Mouse (Mus musculus): ENCODE measurements around the gene Fkbp11. TPM values are rescaled to one million over a fixed set of nuclear protein-coding genes. Genes with fewer than 3 reads are reported as not detected.
A peak's percentile ranks its signal among the peaks of the same experiment; 100 is the strongest.

Fkbp11 gene
- total and polyA plus RNA-seq, 2 experiments from 2014 or later, result 4.3 to 22.0 TPM

DNA sequence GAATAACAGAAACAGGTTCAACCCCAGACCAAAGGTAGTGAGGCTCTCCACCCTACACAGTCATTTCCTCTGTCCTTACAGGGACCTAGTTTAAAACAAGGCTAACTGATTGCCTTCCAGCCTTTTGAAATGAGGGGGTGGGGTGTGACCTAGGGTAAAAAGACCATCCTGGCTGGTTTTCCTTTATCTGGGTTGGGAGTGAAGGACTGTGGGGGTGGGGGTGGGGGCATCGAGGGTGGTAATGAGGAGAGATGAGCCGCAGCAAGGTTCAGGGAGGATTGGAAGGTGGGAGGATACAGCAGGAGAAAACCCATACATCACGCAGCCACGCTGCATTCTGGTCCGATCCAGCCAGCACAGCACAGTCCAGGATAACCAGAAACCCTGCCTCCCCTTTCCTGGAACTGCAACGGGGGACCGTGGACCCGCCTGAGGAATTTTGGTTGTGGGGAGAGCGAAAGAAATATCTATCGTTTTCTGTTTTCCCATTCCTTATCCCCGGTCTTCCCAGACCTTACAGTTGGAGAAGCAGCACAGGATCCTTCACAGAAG is 52.9 kb downstream of the Fkbp11 start:
- Histone ChIP-seq H3K9me3 (replicated peaks; ENCODE audit: control insufficient read depth, low read length) (no peaks in the 10 kb centered on the region), H3K27ac (ENCODE audit: low read depth) (no peak overlapping the region), H3K9ac (replicated peaks; ENCODE audit: low read depth, low read length) (no peak overlapping the region; the same call in 1 of the 2 replicates), H3K36me3 (replicated peaks; ENCODE audit: control insufficient read depth, insufficient read depth, low read length) (no peaks in the 10 kb centered on the region), H3K27me3 (ENCODE audit: control insufficient read depth, insufficient read depth, low read length) (peaks cover 24% of the 10 kb centered on the region), H3K4me2 (ENCODE audit: low read depth, low read length) (peak overlapping the region; percentile 66; the same call in 1 of the 2 replicates), H3K4me3 (ENCODE audit: low read depth, low read length) (0 out of 2 replicates have a peak overlapping the region, but pooled peaks have one; percentile 39), H3K4me1 (ENCODE audit: control insufficient read depth, insufficient read depth) (peaks cover 27% of the 10 kb centered on the region)
- DNase-seq (ENCODE audit: low spot score) (no peak), ATAC-seq (ENCODE audit: insufficient read depth, low read depth) (no peak)
- no peak for TF ChIP-seq CTCF (IDR thresholded peaks at IDR 0.05; ENCODE audit: low read depth)
- no peak for TF ChIP-seq EP300 (IDR thresholded peaks at IDR 0.05; ENCODE audit: low read depth)
- WGBS, result 29% methylated on average over 11 of the region's 11 CpGs

Other genes starting within 250 kb of the Fkbp11 start
- not detected in 2 replicates for gene Lalba, start 245.5 kb downstream of the Fkbp11 start, total RNA-seq (2014; rRNA removed; ENCODE audit: low replicate concordance)
- gene Lalba, start 245.5 kb downstream of the Fkbp11 start, polyA plus RNA-seq (2015; fragmentation: Nextera tagmentation; extraction: Ambion mirVana), result 0.26 and 0.36 TPM in 2 replicates
- not detected in 2 replicates for gene Olfr279, start 235.8 kb downstream of the Fkbp11 start, total RNA-seq (2014; rRNA removed; ENCODE audit: low replicate concordance)
- not detected in 2 replicates for gene Olfr279, start 235.8 kb downstream of the Fkbp11 start, polyA plus RNA-seq (2015; fragmentation: Nextera tagmentation; extraction: Ambion mirVana)
- 58.7 and 62.3 TPM in 2 replicates for gene Kansl2, start 193.9 kb downstream of the Fkbp11 start, total RNA-seq (2014; rRNA removed; ENCODE audit: low replicate concordance)
- 60.7 and 73.1 TPM in 2 replicates for gene Kansl2, start 193.9 kb downstream of the Fkbp11 start, polyA plus RNA-seq (2015; fragmentation: Nextera tagmentation; extraction: Ambion mirVana)
- gene Ccnt1, start 157.3 kb downstream of the Fkbp11 start, total RNA-seq (2014; rRNA removed; ENCODE audit: low replicate concordance), result 20.0 and 32.8 TPM in 2 replicates
- 21.4 and 22.3 TPM in 2 replicates for gene Ccnt1, start 157.3 kb downstream of the Fkbp11 start, polyA plus RNA-seq (2015; fragmentation: Nextera tagmentation; extraction: Ambion mirVana)
- gene 4930415O20Rik, start 157.2 kb downstream of the Fkbp11 start, total RNA-seq (2014; rRNA removed; ENCODE audit: low replicate concordance), result not detected in 2 replicates
- gene 4930415O20Rik, start 157.2 kb downstream of the Fkbp11 start, polyA plus RNA-seq (2015; fragmentation: Nextera tagmentation; extraction: Ambion mirVana), result 0.30 TPM in 1 of 2 replicates, not detected in the other
- gene Adcy6, start 118.1 kb downstream of the Fkbp11 start, total RNA-seq (2014; rRNA removed; ENCODE audit: low replicate concordance), result 200 and 216 TPM in 2 replicates
- 29.2 and 33.5 TPM in 2 replicates for gene Adcy6, start 118.1 kb downstream of the Fkbp11 start, polyA plus RNA-seq (2015; fragmentation: Nextera tagmentation; extraction: Ambion mirVana)
- gene Cacnb3, start 97.4 kb downstream of the Fkbp11 start, total RNA-seq (2014; rRNA removed; ENCODE audit: low replicate concordance), result 15.6 and 19.4 TPM in 2 replicates
- 5.7 and 6.1 TPM in 2 replicates for gene Cacnb3, start 97.4 kb downstream of the Fkbp11 start, polyA plus RNA-seq (2015; fragmentation: Nextera tagmentation; extraction: Ambion mirVana)
- 25.1 and 32.7 TPM in 2 replicates for gene Ddx23, start 65.3 kb downstream of the Fkbp11 start, total RNA-seq (2014; rRNA removed; ENCODE audit: low replicate concordance)
- gene Ddx23, start 65.3 kb downstream of the Fkbp11 start, polyA plus RNA-seq (2015; fragmentation: Nextera tagmentation; extraction: Ambion mirVana), result 11.8 and 12.9 TPM in 2 replicates
- gene Rnd1, start 50.7 kb downstream of the Fkbp11 start, total RNA-seq (2014; rRNA removed; ENCODE audit: low replicate concordance), result 7.1 and 13.0 TPM in 2 replicates
- 1.0 and 1.1 TPM in 2 replicates for gene Rnd1, start 50.7 kb downstream of the Fkbp11 start, polyA plus RNA-seq (2015; fragmentation: Nextera tagmentation; extraction: Ambion mirVana)
- 0.77 TPM in 1 of 2 replicates, not detected in the other for gene Ccdc65, start 20.0 kb downstream of the Fkbp11 start, total RNA-seq (2014; rRNA removed; ENCODE audit: low replicate concordance)
- gene Ccdc65, start 20.0 kb downstream of the Fkbp11 start, polyA plus RNA-seq (2015; fragmentation: Nextera tagmentation; extraction: Ambion mirVana), result 0.25 and 0.86 TPM in 2 replicates
- gene Arf3, start 35.0 kb upstream of the Fkbp11 start, total RNA-seq (2014; rRNA removed; ENCODE audit: low replicate concordance), result 27.6 and 28.7 TPM in 2 replicates
- 15.9 and 17.3 TPM in 2 replicates for gene Arf3, start 35.0 kb upstream of the Fkbp11 start, polyA plus RNA-seq (2015; fragmentation: Nextera tagmentation; extraction: Ambion mirVana)
- not detected in 2 replicates for gene Wnt10b, start 50.0 kb upstream of the Fkbp11 start, total RNA-seq (2014; rRNA removed; ENCODE audit: low replicate concordance)
- 0.07 TPM in 1 of 2 replicates, not detected in the other for gene Wnt10b, start 50.0 kb upstream of the Fkbp11 start, polyA plus RNA-seq (2015; fragmentation: Nextera tagmentation; extraction: Ambion mirVana)
- not detected in 2 replicates for gene Wnt1, start 61.7 kb upstream of the Fkbp11 start, total RNA-seq (2014; rRNA removed; ENCODE audit: low replicate concordance)
- not detected in 2 replicates for gene Wnt1, start 61.7 kb upstream of the Fkbp11 start, polyA plus RNA-seq (2015; fragmentation: Nextera tagmentation; extraction: Ambion mirVana)
- gene Ddn, start 81.3 kb upstream of the Fkbp11 start, total RNA-seq (2014; rRNA removed; ENCODE audit: low replicate concordance), result 1.4 and 1.9 TPM in 2 replicates
- gene Ddn, start 81.3 kb upstream of the Fkbp11 start, polyA plus RNA-seq (2015; fragmentation: Nextera tagmentation; extraction: Ambion mirVana), result 0.11 TPM in 2 replicates
- gene Prkag1, start 103.3 kb upstream of the Fkbp11 start, total RNA-seq (2014; rRNA removed; ENCODE audit: low replicate concordance), result 115 and 134 TPM in 2 replicates
- 113 and 114 TPM in 2 replicates for gene Prkag1, start 103.3 kb upstream of the Fkbp11 start, polyA plus RNA-seq (2015; fragmentation: Nextera tagmentation; extraction: Ambion mirVana)
- 31.6 and 34.4 TPM in 2 replicates for gene Kmt2d, start 143.0 kb upstream of the Fkbp11 start, total RNA-seq (2014; rRNA removed; ENCODE audit: low replicate concordance)
- 5.5 and 6.0 TPM in 2 replicates for gene Kmt2d, start 143.0 kb upstream of the Fkbp11 start, polyA plus RNA-seq (2015; fragmentation: Nextera tagmentation; extraction: Ambion mirVana)
- gene Rhebl1, start 166.3 kb upstream of the Fkbp11 start, total RNA-seq (2014; rRNA removed; ENCODE audit: low replicate concordance), result 7.5 and 12.6 TPM in 2 replicates
- gene Rhebl1, start 166.3 kb upstream of the Fkbp11 start, polyA plus RNA-seq (2015; fragmentation: Nextera tagmentation; extraction: Ambion mirVana), result 4.0 and 4.1 TPM in 2 replicates
- 4.4 and 4.8 TPM in 2 replicates for gene Dhh, start 170.3 kb upstream of the Fkbp11 start, total RNA-seq (2014; rRNA removed; ENCODE audit: low replicate concordance)
- 1.7 TPM in 2 replicates for gene Dhh, start 170.3 kb upstream of the Fkbp11 start, polyA plus RNA-seq (2015; fragmentation: Nextera tagmentation; extraction: Ambion mirVana)
- gene Lmbr1l, start 190.0 kb upstream of the Fkbp11 start, total RNA-seq (2014; rRNA removed; ENCODE audit: low replicate concordance), result 25.5 and 28.2 TPM in 2 replicates
- gene Lmbr1l, start 190.0 kb upstream of the Fkbp11 start, polyA plus RNA-seq (2015; fragmentation: Nextera tagmentation; extraction: Ambion mirVana), result 8.0 and 9.6 TPM in 2 replicates
- gene Tuba1b, start 206.4 kb upstream of the Fkbp11 start, total RNA-seq (2014; rRNA removed; ENCODE audit: low replicate concordance), result 2,330 and 2,912 TPM in 2 replicates
- gene Tuba1b, start 206.4 kb upstream of the Fkbp11 start, polyA plus RNA-seq (2015; fragmentation: Nextera tagmentation; extraction: Ambion mirVana), result 608 and 611 TPM in 2 replicates
- gene Gm49450, start 225.4 kb upstream of the Fkbp11 start, total RNA-seq (2014; rRNA removed; ENCODE audit: low replicate concordance), result 78.3 and 158 TPM in 2 replicates
- not detected in 2 replicates for gene Gm49450, start 225.4 kb upstream of the Fkbp11 start, polyA plus RNA-seq (2015; fragmentation: Nextera tagmentation; extraction: Ambion mirVana)
- gene Tuba1a, start 225.5 kb upstream of the Fkbp11 start, total RNA-seq (2014; rRNA removed; ENCODE audit: low replicate concordance), result 1,016 and 1,136 TPM in 2 replicates
- 404 and 408 TPM in 2 replicates for gene Tuba1a, start 225.5 kb upstream of the Fkbp11 start, polyA plus RNA-seq (2015; fragmentation: Nextera tagmentation; extraction: Ambion mirVana)